Mouse (Mus musculus) ES-Bruce4 (cell line): ENCODE measurements around the gene Zscan5b. TPM values are rescaled to one million over a fixed set of nuclear protein-coding genes. Genes with fewer than 3 reads are reported as not detected.
A peak's percentile ranks its signal among the peaks of the same experiment; 100 is the strongest.

Experiments used
- H3K27ac ChIP-seq: 2 replicates; pipeline ENCODE4 v1.5.1; 2012; ENCODE audit warnings: low read length, inconsistent platforms; ENCODE audit not compliant: insufficient read depth
- H3K27me3 ChIP-seq: 2 replicates; pipeline ENCODE4 v1.6.1; 2012; ENCODE audit warnings: mild to moderate bottlenecking, low read length, inconsistent platforms; ENCODE audit not compliant: control insufficient read depth, poor library complexity, insufficient read depth, severe bottlenecking
- H3K36me3 ChIP-seq: 2 replicates; pipeline ENCODE4 v1.6.1; 2012; ENCODE audit warnings: inconsistent platforms, mild to moderate bottlenecking, low read length, moderate library complexity; ENCODE audit not compliant: control insufficient read depth, poor library complexity, insufficient read depth, severe bottlenecking
- H3K4me1 ChIP-seq: one replicate; pipeline ENCODE4 v1.8.1; 2011; ENCODE audit warnings: low read length; ENCODE audit not compliant: control insufficient read depth, insufficient read depth
- H3K4me3 ChIP-seq: 2 replicates; pipeline ENCODE4 v1.5.1; 2011; ENCODE audit warnings: low read depth, mild to moderate bottlenecking, low read length
- H3K9ac ChIP-seq: 2 replicates; pipeline ENCODE4 v1.6.1; 2012; ENCODE audit warnings: low read depth, mild to moderate bottlenecking, inconsistent platforms; ENCODE audit not compliant: poor library complexity, severe bottlenecking
- H3K9me3 ChIP-seq: replicated peaks from 2 replicates; pipeline ENCODE4 v1.6.1; 2012; ENCODE audit warnings: mild to moderate bottlenecking, low read length, inconsistent platforms; ENCODE audit not compliant: control insufficient read depth, poor library complexity, insufficient read depth, severe bottlenecking
- CTCF ChIP-seq: IDR thresholded peaks from one replicate; pipeline ENCODE4 v1.8.1; 2011; ENCODE audit warnings: low read depth, low read length
- EP300 ChIP-seq: IDR thresholded peaks from 2 replicates; pipeline ENCODE4 v1.6.1; 2011; ENCODE audit warnings: low read depth, low read length; ENCODE audit not compliant: insufficient read depth
- POLR2A ChIP-seq: IDR thresholded peaks from one replicate; pipeline ENCODE4 v1.8.1; 2011; ENCODE audit warnings: low read length; ENCODE audit not compliant: insufficient read depth
- polyA plus RNA-seq: library from polyadenylated mRNA; stranded (reverse); fragments of >200 nt; gene quantifications from 2 replicates; pipeline ENCODE4 v1.2.4, GENCODE M21; 2011; ENCODE audit warnings: low read depth; ENCODE audit not compliant: missing spikeins, insufficient read depth, insufficient read length

The Zscan5b gene
- polyA plus RNA-seq, 1 experiment: 0.40 TPM

GRCm38 (mm10) chr7:6285366-6285765 lies 63.3 kb downstream of the Zscan5b start:
- Histone ChIP-seq H3K4me1 (no peaks in the 10 kb centered on the region), H3K4me3 (no peak overlapping the region), H3K27ac (no peak overlapping the region), H3K27me3 (no peaks in the 10 kb centered on the region), H3K9ac (no peak overlapping the region), H3K9me3 (no peaks in the 10 kb centered on the region), H3K36me3 (no peaks in the 10 kb centered on the region; the same call in 1 of the 2 replicates)
- TF ChIP-seq EP300 (no peak), CTCF (no peak), POLR2A (no peak)

GRCm38 (mm10) chr7:6285842-6286705 lies 64.0 kb downstream of the Zscan5b start, which contains the start of gene Zfp667:
TSS of gene Zfp667 (plus strand) at chr7:6286579.
- TF ChIP-seq CTCF (no peak), POLR2A (peak; percentile 72)
- Histone ChIP-seq H3K9me3 (no peaks in the 10 kb centered on the region), H3K27ac (peak within 1 kb of the TSS; percentile 27), H3K27me3 (no peaks in the 10 kb centered on the region), H3K9ac (peak within 1 kb of the TSS; percentile 54), H3K4me1 (no peaks in the 10 kb centered on the region), H3K4me3 (peak within 1 kb of the TSS; percentile 85), H3K36me3 (no peaks in the 10 kb centered on the region; the same call in 1 of the 2 replicates)

- Histone ChIP-seq H3K36me3 (no peaks in the 10 kb centered on the region; the same call in 1 of the 2 replicates), H3K9me3 (no peaks in the 10 kb centered on the region), H3K9ac (peak overlapping the region; percentile 54; the same call in 1 of the 2 replicates), H3K27me3 (no peaks in the 10 kb centered on the region), H3K4me1 (no peaks in the 10 kb centered on the region), H3K4me3 (peak overlapping the region; percentile 69), H3K27ac (no peak overlapping the region)
- TF ChIP-seq POLR2A: no peak
- TF ChIP-seq EP300: no peak
- TF ChIP-seq CTCF: no peak
Measured at GRCm38 (mm10) chr7:6286921-6287531, 64.9 kb downstream of the Zscan5b start.

Other genes with a start within 250 kb of the Zscan5b start
- not detected in 2 replicates for gene Vmn1r65, start 211.3 kb upstream of the Zscan5b start, polyA plus RNA-seq
- 1.2 TPM in 1 of 2 replicates, not detected in the other for gene Nlrp4c, start 177.1 kb upstream of the Zscan5b start, polyA plus RNA-seq
- gene Zfp787, start 66.3 kb upstream of the Zscan5b start, polyA plus RNA-seq: 24.1 and 30.9 TPM in 2 replicates
- 33.7 and 41.1 TPM in 2 replicates for gene Zfp444, start 50.1 kb upstream of the Zscan5b start, polyA plus RNA-seq
- not detected in 2 replicates for gene Galp, start 25.2 kb upstream of the Zscan5b start, polyA plus RNA-seq
- 40.1 and 42.4 TPM in 2 replicates for gene Epp13, start 30.4 kb downstream of the Zscan5b start, polyA plus RNA-seq
- gene Zfp667, start 64.3 kb downstream of the Zscan5b start, polyA plus RNA-seq: 12.7 and 12.8 TPM in 2 replicates
- 4.4 and 6.2 TPM in 2 replicates for gene Zfp583, start 109.0 kb downstream of the Zscan5b start, polyA plus RNA-seq
- gene Gm3854, start 121.5 kb downstream of the Zscan5b start, polyA plus RNA-seq: 3.2 and 3.8 TPM in 2 replicates
- gene Zfp78, start 141.0 kb downstream of the Zscan5b start, polyA plus RNA-seq: 0.59 and 1.2 TPM in 2 replicates
- gene Zfp28, start 161.0 kb downstream of the Zscan5b start, polyA plus RNA-seq: 3.2 and 4.5 TPM in 2 replicates
- gene Smim17, start 176.4 kb downstream of the Zscan5b start, polyA plus RNA-seq: 1.1 and 1.3 TPM in 2 replicates
- 0.32 and 0.34 TPM in 2 replicates for gene Gm20715, start 188.0 kb downstream of the Zscan5b start, polyA plus RNA-seq
- gene Olfr1344, start 216.4 kb downstream of the Zscan5b start, polyA plus RNA-seq: not detected in 2 replicates
- gene Olfr1336, start 233.9 kb downstream of the Zscan5b start, polyA plus RNA-seq: not detected in 2 replicates
- not detected in 2 replicates for gene Olfr1346, start 244.8 kb downstream of the Zscan5b start, polyA plus RNA-seq